Comparison of ENCODE assay signal across 9 mouse cellular contexts in genomic region chr19:8578293-8578969, GRCm38 (mm10). TPM values are rescaled to one million over a fixed set of nuclear protein-coding genes. Genes with fewer than 3 reads are reported as not detected.
DNase-seq lines count a peak whose midpoint lies in the region; ATAC-seq and TF ChIP-seq lines count a peak whose summit lies in the region.
"Had no signal": no experiment of that assay in that cellular context is flagged by ENCODE, and none has a peak within 500 bp of the region (broad histone marks: within the 10 kb centered on the region; RNA-seq: fewer than 3 reads in every experiment).

No protein-coding gene starts in this region.

- in situ Hi-C loops in CH12.LX (cut with MboI; ENCODE audit: low pct_ligation_motif_present, low pct_unique_long_range_greater_than_20kb, low sequenced_read_pairs) = no loop called here

- no peak for TF ChIP-seq EP300 in CH12.LX (IDR thresholded peaks at IDR 0.05; ENCODE audit: low read length)

- no peak overlapping the region for H3K4me2 ChIP-seq in CH12.LX (ENCODE audit: insufficient read depth, low read depth, poor library complexity, severe bottlenecking)
- peak overlapping the region; percentile 62 for H3K4me2 ChIP-seq in embryonic facial prominence, embryonic 14.5 days (ENCODE audit: low read depth, low read length)
- H3K4me2 ChIP-seq in heart, embryonic 15.5 days = peak overlapping the region; percentile 88
- H3K4me2 ChIP-seq in liver, embryonic 12.5 days = peak overlapping the region; percentile 57

- no peak overlapping the region for H3K4me3 ChIP-seq in CH12.LX (replicated peaks in 1 of 3; ENCODE audit: low read depth in 2 of 3, low read length in 2 of 3, poor library complexity in 1 of 3)
- peak overlapping the region; percentile 35 for H3K4me3 ChIP-seq in embryonic facial prominence, embryonic 14.5 days (ENCODE audit: low read depth, low read length)
- peak overlapping the region; percentile 45 for H3K4me3 ChIP-seq in heart, embryonic 15.5 days
- H3K4me3 ChIP-seq in liver, embryonic 12.5 days = 0 out of 2 replicates have a peak overlapping the region, but pooled peaks have one; percentile 18

- no peaks in the 10 kb centered on the region for H3K79me2 ChIP-seq in CH12.LX (replicated peaks; ENCODE audit: control insufficient read depth, extremely low read depth, insufficient read depth, poor library complexity, severe bottlenecking)

- H3K27ac ChIP-seq in CH12.LX (ENCODE audit: insufficient read depth, low read depth) = no peak overlapping the region
- 0 out of 2 replicates have a peak overlapping the region, but pooled peaks have one; percentile 11 for H3K27ac ChIP-seq in embryonic facial prominence, embryonic 14.5 days (replicated peaks; ENCODE audit: low read depth, low read length)
- no peak overlapping the region for H3K27ac ChIP-seq in heart, embryonic 15.5 days
- no peak overlapping the region for H3K27ac ChIP-seq in liver, embryonic 12.5 days
- H3K27ac ChIP-seq: macrophage had no signal

- TF ChIP-seq CTCF in CH12.LX (conservative IDR thresholded peaks at IDR 0.05 in 1 of 2, IDR thresholded peaks at IDR 0.05 in 1 of 2; ENCODE audit: low read depth in 2 of 2, low read length in 2 of 2) = peak; percentile 93 to 97

- DNase-seq in CH12.LX (ENCODE audit: extremely low read depth) = peak; percentile 62
- DNase-seq in adrenal gland, postnatal 36 days = peak; percentile 65 to 70
- DNase-seq in embryonic facial prominence, embryonic 14.5 days (ENCODE audit: low spot score) = peak; percentile 90
- peak; percentile 68 to 74 for DNase-seq in kidney, postnatal 36 days
- peak; percentile 64 for DNase-seq in neural tube, embryonic 10.5 days (ENCODE audit: extremely low spot score, low spot score)
- DNase-seq in thymus, adult 18-20 months = peak; percentile 28 to 29

- no peaks in the 10 kb centered on the region for H3K36me3 ChIP-seq in CH12.LX (replicated peaks in 1 of 2; ENCODE audit: control insufficient read depth in 1 of 2, insufficient read depth in 1 of 2, low read length in 1 of 2)
- H3K36me3 ChIP-seq in embryonic facial prominence, embryonic 14.5 days (ENCODE audit: control insufficient read depth, insufficient read depth, low read length) = no peaks in the 10 kb centered on the region
- no peaks in the 10 kb centered on the region for H3K36me3 ChIP-seq in heart, embryonic 15.5 days
- H3K36me3 ChIP-seq in liver, embryonic 12.5 days = no peaks in the 10 kb centered on the region

- no peak for TF ChIP-seq POLR2A in CH12.LX (IDR thresholded peaks at IDR 0.05; ENCODE audit: low read depth, low read length)

- H3K27me3 ChIP-seq in CH12.LX (replicated peaks) = no peaks in the 10 kb centered on the region
- no peaks in the 10 kb centered on the region for H3K27me3 ChIP-seq in embryonic facial prominence, embryonic 14.5 days (replicated peaks; ENCODE audit: control insufficient read depth, insufficient read depth, low read length)
- no peaks in the 10 kb centered on the region for H3K27me3 ChIP-seq in heart, embryonic 15.5 days
- H3K27me3 ChIP-seq in liver, embryonic 12.5 days (replicated peaks) = no peaks in the 10 kb centered on the region

- H3K9me3 ChIP-seq in CH12.LX (replicated peaks; ENCODE audit: low read length) = no peaks in the 10 kb centered on the region
- no peaks in the 10 kb centered on the region for H3K9me3 ChIP-seq in embryonic facial prominence, embryonic 14.5 days (ENCODE audit: control insufficient read depth, low read length)
- no peaks in the 10 kb centered on the region for H3K9me3 ChIP-seq in heart, embryonic 15.5 days (replicated peaks)
- no peaks in the 10 kb centered on the region for H3K9me3 ChIP-seq in liver, embryonic 12.5 days (replicated peaks)

- dilution Hi-C loops in CH12.LX (cut with MboI; ENCODE audit: extremely low pct_ligation_motif_present, extremely low pct_unique_long_range_greater_than_20kb, low sequenced_read_pairs) = loop anchor here (25.0 kb wide), 1 partner anchor 109 kb away; no protein-coding TSS in a partner anchor

- H3K9ac ChIP-seq in CH12.LX (ENCODE audit: insufficient read depth, low read depth) = no peak overlapping the region
- H3K9ac ChIP-seq in embryonic facial prominence, embryonic 14.5 days (ENCODE audit: low read depth, low read length) = peak overlapping the region; percentile 50
- H3K9ac ChIP-seq in heart, embryonic 15.5 days = peak overlapping the region; percentile 50
- H3K9ac ChIP-seq in liver, embryonic 12.5 days = no peak overlapping the region

- WGBS in embryonic facial prominence, embryonic 14.5 days = 4% methylated on average over 24 of the region's 24 CpGs
- 6% methylated on average over 24 of the region's 24 CpGs for WGBS in heart, embryonic 15.5 days
- 17% methylated on average over 24 of the region's 24 CpGs for WGBS in liver, embryonic 12.5 days (ENCODE audit: insufficient replicate concordance)

- 0 out of 4 replicates have a peak, but pooled peaks cover 0 to 3% of the 10 kb centered on the region in 2 experiments for H3K4me1 ChIP-seq in CH12.LX (ENCODE audit: control insufficient read depth in 1 of 2, insufficient read depth in 2 of 2)
- H3K4me1 ChIP-seq in embryonic facial prominence, embryonic 14.5 days (ENCODE audit: control insufficient read depth, insufficient read depth, low read length) = no peaks in the 10 kb centered on the region
- peaks cover 7% of the 10 kb centered on the region; the same call in 1 of the 2 replicates for H3K4me1 ChIP-seq in heart, embryonic 15.5 days (replicated peaks)
- H3K4me1 ChIP-seq in liver, embryonic 12.5 days = 0 out of 2 replicates have a peak, but pooled peaks cover 2% of the 10 kb centered on the region

- ATAC-seq in embryonic facial prominence, embryonic 14.5 days (ENCODE audit: low read depth) = peak; percentile 79
- no peak for ATAC-seq in heart, embryonic 15.5 days (replicated peaks; ENCODE audit: insufficient number of reproducible peaks, insufficient read depth, low FRiP score, low read depth)
- ATAC-seq in liver, embryonic 12.5 days = no peak

- TF ChIP-seq RAD21 in CH12.LX (IDR thresholded peaks at IDR 0.05; ENCODE audit: low read depth, low read length) = peak; percentile 89

TF ChIP-seq in CH12.LX, 34 proteins besides CTCF, POLR2A, EP300 and RAD21:
- TF ChIP-seq PAX5 (IDR thresholded peaks at IDR 0.05; ENCODE audit: low read length) (no peak), GABPA (IDR thresholded peaks at IDR 0.05; ENCODE audit: insufficient replicate concordance, low read depth, low read length) (no peak), SMC3 (IDR thresholded peaks at IDR 0.05; ENCODE audit: low read depth, low read length) (peak; percentile 98), ZKSCAN1 (IDR thresholded peaks at IDR 0.05; ENCODE audit: borderline replicate concordance, low read depth, low read length) (no peak), ZC3H11A (IDR thresholded peaks at IDR 0.05; ENCODE audit: low read depth, low read length) (peak; percentile 54), NELFE (IDR thresholded peaks at IDR 0.05; ENCODE audit: low read depth, low read length) (peak; percentile 22; the same call in 1 of the 2 replicates), TCF12 (IDR thresholded peaks at IDR 0.05; ENCODE audit: low read depth, low read length) (no peak), ZNF384 (IDR thresholded peaks at IDR 0.05; ENCODE audit: low read depth, low read length) (peak; percentile 67; the same call in 1 of the 2 replicates), BHLHE40 (IDR thresholded peaks at IDR 0.05; ENCODE audit: low read depth, low read length) (peak; percentile 37; the same call in 1 of the 2 replicates)
TF ChIP-seq in CH12.LX: peak in this region for 5.

RNA-seq across cellular contexts. Expression of gene Slc22a8, which starts 12.6 kb away (rescaled TPM):
- total RNA-seq in CH12.LX (2012; rRNA removed) (not detected in 2 replicates), CH12.LX (2014; rRNA removed) (not detected in 2 replicates)
- not detected in 2 replicates for polyA plus RNA-seq in CH12.LX (2012; ENCODE audit: insufficient read length, low read depth)
- under 1 TPM in 1 of 2 experiments, not detected in 1; 0.36 TPM for total RNA-seq in adrenal gland, postnatal 36 days (2021)
- 0.59 and 1.3 TPM in 2 replicates for polyA plus RNA-seq in embryonic facial prominence, embryonic 14.5 days (2014; fragmentation: Nextera tagmentation; extraction: Ambion mirVana)
- polyA plus RNA-seq in heart, embryonic 15.5 days (2015; fragmentation: Nextera tagmentation; extraction: Ambion mirVana) = 0.08 and 0.10 TPM in 2 replicates
- 1.6 and 1.7 TPM in 2 replicates for polyA plus RNA-seq in liver, embryonic 12.5 days (2016; fragmentation: Nextera tagmentation; extraction: Ambion mirVana)
- polyA plus RNA-seq: macrophage had no signal

RNA-seq across cellular contexts. Expression of gene Slc22a6, which starts 39.4 kb away (rescaled TPM):
- total RNA-seq in CH12.LX (2012; rRNA removed) (not detected in 2 replicates), CH12.LX (2014; rRNA removed) (not detected in 2 replicates)
- not detected in 2 replicates for polyA plus RNA-seq in CH12.LX (2012; ENCODE audit: insufficient read length, low read depth)
- total RNA-seq in adrenal gland, postnatal 36 days (2021) = not detected
- 0.67 and 1.1 TPM in 2 replicates for polyA plus RNA-seq in embryonic facial prominence, embryonic 14.5 days (2014; fragmentation: Nextera tagmentation; extraction: Ambion mirVana)
- not detected in 2 replicates for polyA plus RNA-seq in heart, embryonic 15.5 days (2015; fragmentation: Nextera tagmentation; extraction: Ambion mirVana)
- polyA plus RNA-seq in liver, embryonic 12.5 days (2016; fragmentation: Nextera tagmentation; extraction: Ambion mirVana) = not detected in 2 replicates
- polyA plus RNA-seq: macrophage had no signal

Comparison
In these comparisons a context has a peak if more than half of its experiments do, and no peak if none do; other contexts are left out.
1. DNase-seq: peak in every context shown above with its lines; median percentile 90 in embryonic facial prominence, embryonic 14.5 days; 71 in kidney, postnatal 36 days; 68 in adrenal gland, postnatal 36 days; 64 in neural tube, embryonic 10.5 days; 62 in CH12.LX; 28 in thymus, adult 18-20 months.
2. H3K4me3 ChIP-seq: peak in embryonic facial prominence, embryonic 14.5 days (single experiment), heart, embryonic 15.5 days (single experiment) and liver, embryonic 12.5 days (single experiment); none in CH12.LX (0 of 3).
3. H3K9ac ChIP-seq: peak in embryonic facial prominence, embryonic 14.5 days (single experiment) and heart, embryonic 15.5 days (single experiment); none in CH12.LX (single experiment) and liver, embryonic 12.5 days (single experiment).